Mouse (Mus musculus): ENCODE results near the gene Ucp1.

DNA sequence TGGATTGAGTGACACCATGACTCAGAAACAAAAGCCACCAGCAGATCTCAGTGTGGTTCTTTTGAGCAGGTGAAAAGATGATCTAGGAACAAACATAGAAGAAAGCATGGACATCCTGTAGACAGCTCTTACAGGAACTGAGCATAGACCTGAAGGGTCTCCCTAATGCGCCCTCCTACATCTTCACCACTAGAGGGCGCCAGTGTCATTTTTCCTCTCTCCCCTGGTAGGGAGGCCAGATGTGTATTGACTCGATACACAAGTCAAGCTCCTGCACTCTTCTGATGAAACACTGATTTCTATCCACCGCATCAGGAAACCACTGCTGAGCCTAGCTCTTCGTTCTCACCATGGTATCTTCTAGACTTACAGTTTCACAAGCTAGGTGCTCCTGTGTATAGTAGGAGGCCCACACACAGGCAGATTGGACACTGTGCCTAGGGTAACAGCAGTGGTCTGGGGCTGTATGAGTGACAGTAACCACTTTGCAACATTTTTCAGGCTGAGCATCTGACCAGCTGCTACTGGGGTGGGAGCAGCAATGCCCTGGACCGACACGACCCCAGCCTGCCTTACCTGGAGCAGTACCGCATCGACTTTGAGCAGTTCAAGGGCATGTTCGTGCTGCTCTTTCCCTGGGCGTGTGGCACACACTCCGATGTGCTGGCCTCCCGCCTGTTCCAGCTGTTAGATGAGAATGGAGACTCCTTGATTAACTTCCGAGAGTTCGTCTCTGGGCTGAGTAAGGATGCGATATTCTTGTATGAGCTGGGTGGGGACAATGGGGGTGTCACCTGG is 29.5 kb upstream of the Ucp1 start:
- TF ChIP-seq CTCF (IDR thresholded peaks at IDR 0.05; ENCODE audit: low read depth) = peak; percentile 95
- TF ChIP-seq EP300 (IDR thresholded peaks at IDR 0.05; ENCODE audit: low read depth) = no peak
